Mouse (Mus musculus) erythroblast, embryonic 14.5 days (primary cell): ENCODE measurements around the gene Zfp85. TPM values are rescaled to one million over a fixed set of nuclear protein-coding genes. Genes with fewer than 3 reads are reported as not detected.
"Not testable (repeated sequence)": the region's sequence is repeated elsewhere in the genome, so short reads cannot be mapped to it uniquely, and the experiment has no call there.

Source experiments
- H3K27me3 ChIP-seq: 2 replicates; pipeline ENCODE4 v1.6.1; 2012; ENCODE audit warnings: inconsistent platforms; ENCODE audit not compliant: control insufficient read depth
- H3K36me3 ChIP-seq: 2 replicates; pipeline ENCODE4 v1.6.1; 2012; ENCODE audit warnings: mild to moderate bottlenecking, inconsistent platforms; ENCODE audit not compliant: control insufficient read depth
- H3K4me1 ChIP-seq: 2 replicates; pipeline ENCODE4 v1.6.1; 2012; ENCODE audit warnings: inconsistent platforms; ENCODE audit not compliant: control insufficient read depth
- H3K4me3 ChIP-seq: replicated peaks from 2 replicates; pipeline ENCODE3; 2012; ENCODE audit warnings: moderate library complexity, mild to moderate bottlenecking, inconsistent platforms
- H3K9me3 ChIP-seq: 2 replicates; pipeline ENCODE4 v1.6.1; 2012; ENCODE audit warnings: low read length, inconsistent platforms, mixed read lengths; ENCODE audit not compliant: control insufficient read depth
- GATA1 ChIP-seq: IDR thresholded peaks from 2 replicates; pipeline ENCODE4 v1.6.1; 2012; ENCODE audit warnings: low read length, inconsistent platforms, mixed read lengths
- TAL1 ChIP-seq: IDR thresholded peaks from 3 replicates; pipeline ENCODE4 v1.6.1; 2012; ENCODE audit warnings: low read length, inconsistent platforms, mixed read lengths
- polyA plus RNA-seq: library from polyadenylated mRNA; stranded (reverse); fragments of >175 nt; gene quantifications from 2 replicates; pipeline ENCODE4 v1.2.3, GENCODE M21; 2012

Zfp85 gene
- not detected in 2 replicates for polyA plus RNA-seq

DNA sequence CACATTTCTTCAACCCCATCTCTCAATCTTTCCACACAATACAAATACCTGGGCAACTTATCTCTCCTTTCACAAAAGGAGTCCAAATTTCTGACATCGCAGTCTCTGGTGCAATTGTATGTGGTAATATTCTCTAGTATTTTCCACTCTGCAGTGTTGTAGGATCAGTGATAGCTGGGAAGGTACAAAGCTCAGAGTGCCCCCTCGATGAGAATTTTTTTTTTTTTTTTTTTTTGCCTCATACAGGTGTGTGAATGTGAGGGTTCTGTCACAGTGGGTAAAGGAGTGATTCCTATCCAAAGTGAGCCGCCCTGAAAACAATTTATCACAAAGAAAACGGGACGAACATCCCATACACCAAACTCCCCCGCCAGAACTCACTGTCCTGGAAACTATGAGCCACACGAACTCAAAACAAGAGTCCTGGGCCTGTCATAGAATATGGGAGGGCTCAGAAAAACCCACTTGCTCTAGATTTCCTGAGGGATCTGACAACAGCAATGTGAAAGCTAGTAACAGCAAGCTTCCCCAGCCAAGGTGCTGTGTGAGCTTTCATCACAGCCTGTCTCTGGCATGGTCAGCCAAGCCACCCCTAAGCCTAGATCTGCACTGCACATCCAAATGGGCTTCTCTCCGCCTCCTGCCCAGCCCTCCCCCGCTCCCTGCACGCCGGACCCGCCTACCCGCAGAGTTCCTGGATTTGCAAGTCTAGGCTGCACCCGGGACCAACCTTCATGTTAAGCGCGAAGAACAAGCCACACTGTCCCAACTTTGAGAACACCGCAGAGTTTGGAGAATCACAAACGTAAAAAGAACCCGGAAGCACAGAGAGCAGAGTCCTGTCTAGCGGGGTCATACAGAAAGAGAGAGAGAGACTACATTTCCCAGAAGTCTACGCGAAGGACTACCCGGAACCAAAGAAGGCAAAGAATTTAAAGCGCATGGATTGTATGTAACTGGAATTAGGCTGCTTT lies at the start of gene Zfp85:
Zfp85 (minus strand) TSS at position 896 of the 974 bp plus-strand sequence.
- peaks cover 3% of the 10 kb centered on the region for H3K36me3 ChIP-seq
- H3K4me3 ChIP-seq, result peak within 1 kb of the TSS; percentile 64
- H3K9me3 ChIP-seq, result no peaks in the 10 kb centered on the region
- peaks cover 3% of the 10 kb centered on the region for H3K4me1 ChIP-seq
- TF ChIP-seq TAL1, result no peak
- H3K27me3 ChIP-seq, result no peaks in the 10 kb centered on the region

DNA sequence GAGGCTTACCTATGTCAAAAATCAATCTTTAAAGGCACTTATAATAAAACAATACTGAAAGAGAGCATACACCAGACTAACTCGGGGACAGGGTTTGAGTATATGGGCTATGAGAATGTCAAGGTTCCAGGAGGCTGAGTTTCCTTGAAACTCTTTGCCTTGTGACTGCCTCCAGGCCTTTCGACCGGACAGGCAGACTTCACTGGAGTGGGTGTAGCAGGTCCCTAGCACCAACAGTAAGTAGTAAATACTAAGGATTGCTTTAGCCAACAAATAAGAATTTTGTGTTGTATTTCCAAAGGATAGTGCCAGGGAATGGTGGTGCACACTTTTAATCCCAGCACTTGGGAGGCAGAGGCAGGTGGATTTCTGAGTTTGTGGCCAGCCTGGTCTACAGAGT lies 44.1 kb upstream of the Zfp85 start:
- not testable (repeated sequence) for H3K9me3 ChIP-seq, H3K4me1 ChIP-seq, H3K27me3 ChIP-seq, H3K36me3 ChIP-seq, H3K4me3 ChIP-seq

DNA sequence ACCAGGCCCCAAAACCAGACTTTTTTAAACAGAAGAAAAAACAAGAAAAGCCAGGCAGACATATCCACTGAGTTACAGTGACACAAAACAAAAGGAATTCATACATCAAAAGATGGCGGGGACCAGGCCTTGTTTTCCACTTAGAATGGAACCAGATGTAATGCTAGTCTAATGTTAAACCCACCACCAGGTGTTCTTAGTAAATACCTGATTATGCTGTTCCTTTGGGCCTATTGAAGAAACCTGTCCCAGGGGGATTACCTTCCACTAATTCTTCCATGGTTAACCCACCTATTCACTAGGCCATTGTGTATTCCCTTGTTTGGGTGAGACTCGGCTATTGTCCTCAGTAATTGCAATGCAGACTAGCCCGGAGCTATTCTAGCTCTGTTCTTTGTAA lies 43.6 kb upstream of the Zfp85 start:
- no peak overlapping the region for H3K4me3 ChIP-seq
- H3K9me3 ChIP-seq, result no peaks in the 10 kb centered on the region
- no peaks in the 10 kb centered on the region for H3K27me3 ChIP-seq
- TF ChIP-seq TAL1, result no peak
- no peak for TF ChIP-seq GATA1
- H3K4me1 ChIP-seq, result no peaks in the 10 kb centered on the region
- no peaks in the 10 kb centered on the region for H3K36me3 ChIP-seq

DNA sequence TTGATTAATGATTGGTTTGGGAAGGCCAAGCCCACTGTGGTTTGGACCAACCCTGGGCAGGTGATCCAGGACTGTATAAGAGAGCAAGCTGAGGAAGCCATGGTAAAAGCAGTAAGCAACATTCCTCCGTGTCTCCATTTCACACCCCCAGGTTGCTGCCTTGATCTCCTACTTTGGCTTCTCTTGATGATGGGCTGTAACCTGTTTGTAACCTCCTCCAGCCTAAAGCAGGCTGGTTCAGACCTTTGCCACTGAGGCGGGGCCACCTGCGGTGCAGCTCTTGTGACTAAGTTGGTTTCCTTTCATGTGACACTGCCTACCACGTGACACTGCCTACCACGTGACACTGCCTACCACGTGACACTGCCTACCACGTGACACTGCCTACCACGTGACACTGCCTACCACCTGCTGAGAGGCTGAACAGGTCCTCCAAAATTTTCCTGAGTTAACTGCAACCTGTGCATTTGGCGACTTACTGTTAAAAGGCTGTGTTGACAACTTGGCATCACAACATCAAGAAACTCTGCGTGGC lies 37.0 kb upstream of the Zfp85 start:
- H3K36me3 ChIP-seq, result no peaks in the 10 kb centered on the region
- H3K4me3 ChIP-seq, result no peak overlapping the region
- TF ChIP-seq GATA1, result no peak
- no peak for TF ChIP-seq TAL1
- no peaks in the 10 kb centered on the region for H3K9me3 ChIP-seq
- H3K27me3 ChIP-seq, result no peaks in the 10 kb centered on the region
- no peaks in the 10 kb centered on the region for H3K4me1 ChIP-seq

DNA sequence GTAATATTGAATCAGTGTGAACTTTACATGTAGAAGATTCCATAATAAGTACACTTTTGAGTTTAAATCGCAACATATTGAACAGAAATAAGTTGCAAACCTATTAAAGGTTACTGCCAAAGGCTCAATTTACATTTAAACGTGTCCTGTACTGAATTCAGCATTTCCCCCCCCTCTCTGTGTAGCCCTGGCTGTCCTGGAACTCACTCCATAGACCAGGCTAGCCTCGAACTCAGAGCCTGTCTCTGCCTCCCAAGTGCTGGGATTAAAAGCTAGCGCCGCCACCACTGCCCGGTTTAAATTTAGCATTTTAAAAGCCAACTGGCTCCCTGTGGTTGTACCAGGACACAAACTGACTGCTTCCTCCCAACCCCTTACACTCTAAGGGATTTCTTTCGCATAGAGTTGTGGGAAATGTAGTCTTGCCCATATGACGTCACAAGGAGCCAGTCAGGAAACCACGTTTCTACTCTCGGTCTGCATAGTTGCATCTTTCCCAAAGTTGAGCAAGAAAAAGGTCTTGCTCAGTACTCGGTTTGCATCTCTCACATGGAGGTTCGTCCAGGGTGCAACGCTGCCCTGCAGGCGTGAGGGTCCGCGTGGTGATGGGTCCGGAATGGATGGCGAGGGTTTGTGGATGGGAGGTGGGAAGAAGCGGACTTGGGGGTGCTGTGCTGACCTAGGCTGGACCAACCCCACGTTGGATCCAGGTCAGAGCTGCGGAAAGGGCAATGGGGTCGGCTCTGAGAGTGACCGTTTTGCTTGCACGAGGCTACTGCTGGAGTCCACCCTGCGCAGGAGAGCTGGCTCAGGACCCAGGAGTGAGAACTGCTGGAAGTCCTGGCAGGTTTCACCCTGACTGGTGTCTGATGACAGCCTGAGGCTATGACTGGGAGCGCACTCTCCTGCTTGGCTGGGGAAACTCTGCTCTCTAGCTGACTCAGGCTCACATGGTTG lies 24.5 kb upstream of the Zfp85 start, which contains the start of gene Zfp493:
Zfp493 (plus strand) TSS at position 429 of the 957 bp plus-strand sequence.
- Histone ChIP-seq H3K4me3 (peak within 1 kb of the TSS; percentile 74), H3K9me3 (no peaks in the 10 kb centered on the region), H3K4me1 (peaks cover 9% of the 10 kb centered on the region), H3K36me3 (no peaks in the 10 kb centered on the region), H3K27me3 (no peaks in the 10 kb centered on the region)
- TF ChIP-seq TAL1, result no peak
- no peak for TF ChIP-seq GATA1

DNA sequence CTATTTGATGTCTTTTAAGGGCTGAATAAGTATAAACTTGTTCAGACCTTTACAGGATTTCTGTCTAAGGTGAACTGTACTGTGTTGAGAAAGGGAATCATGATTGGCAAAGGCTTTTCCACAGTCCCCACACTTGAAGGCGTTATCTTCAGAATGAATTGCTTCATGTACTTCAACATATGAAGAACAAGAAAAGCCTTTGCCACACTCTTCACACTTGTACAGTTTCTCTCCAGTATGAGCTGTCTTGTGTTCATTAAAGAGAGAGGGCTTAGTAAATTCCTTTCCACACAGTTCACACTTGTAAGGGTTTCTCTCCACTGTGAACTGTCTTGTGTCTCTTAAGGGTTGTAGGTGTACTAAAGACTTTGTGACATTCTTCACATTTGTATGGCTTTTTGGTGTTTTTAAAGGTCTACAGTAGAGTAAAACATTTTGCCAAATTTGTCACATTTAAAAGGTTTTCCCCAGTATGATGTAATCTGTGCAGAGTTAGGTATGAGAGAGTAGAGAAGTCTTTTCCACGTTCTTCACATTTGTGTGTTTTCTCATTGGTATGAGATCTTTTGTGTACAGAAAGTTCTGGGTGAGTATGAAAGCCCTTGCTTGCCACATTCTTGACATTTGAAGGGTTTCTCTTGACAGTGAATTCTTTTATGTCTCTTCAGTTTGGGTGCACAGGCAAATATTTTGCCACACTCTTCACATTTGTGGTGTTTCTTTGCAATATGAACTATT lies 8.2 kb upstream of the Zfp85 start:
- TF ChIP-seq GATA1, result no peak
- H3K9me3 ChIP-seq, result no peaks in the 10 kb centered on the region

DNA sequence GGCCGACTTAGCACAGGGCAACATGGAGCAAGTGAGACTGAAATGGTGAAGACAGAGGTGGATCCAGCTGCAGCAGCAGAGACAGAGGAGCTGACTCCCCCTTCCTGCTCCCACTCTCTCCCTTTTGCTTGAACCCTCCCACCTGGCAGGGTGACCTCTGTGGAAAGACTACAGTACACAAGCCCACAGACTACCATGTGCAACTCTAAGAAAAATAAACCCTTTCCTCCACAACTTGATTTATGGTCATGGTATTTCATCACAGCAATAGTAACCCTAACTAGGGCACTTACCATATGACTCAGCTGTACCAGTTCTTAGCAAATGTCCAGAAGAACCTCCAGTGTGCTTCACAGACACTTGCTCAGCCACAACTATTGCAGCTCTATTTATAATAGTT lies 4.9 kb upstream of the Zfp85 start:
- Histone ChIP-seq H3K4me1 (no peaks in the 10 kb centered on the region), H3K36me3 (no peaks in the 10 kb centered on the region)
- TF ChIP-seq TAL1, result no peak
- TF ChIP-seq GATA1, result no peak

More for the DNA sequence above, 8.2 kb upstream of the Zfp85 start:
- Histone ChIP-seq H3K27me3 (no peaks in the 10 kb centered on the region), H3K36me3 (no peaks in the 10 kb centered on the region), H3K4me1 (no peaks in the 10 kb centered on the region), H3K4me3 (no peak overlapping the region)

DNA sequence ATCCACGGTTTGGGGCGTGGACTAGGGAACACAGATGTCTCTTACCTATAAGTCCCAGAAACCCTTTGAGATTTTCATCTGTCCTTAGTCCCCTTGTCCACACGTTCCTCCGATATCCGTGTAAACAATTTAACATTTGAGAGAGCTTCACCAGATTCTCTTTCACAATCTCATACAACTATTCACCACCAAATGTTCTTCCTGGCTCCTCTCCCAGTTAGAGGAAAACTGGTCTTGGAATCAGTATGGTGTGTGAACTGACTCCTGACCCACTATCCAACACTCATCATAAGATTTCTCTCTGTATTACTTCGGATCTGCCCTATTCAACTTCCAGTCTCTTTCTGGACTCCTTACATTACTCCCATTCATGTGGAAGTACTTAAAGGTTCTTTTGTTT lies 733 bp upstream of the Zfp85 start:
- no peak overlapping the region for H3K4me3 ChIP-seq

More for the DNA sequence above, 4.9 kb upstream of the Zfp85 start:
- Histone ChIP-seq H3K4me3 (no peak overlapping the region), H3K27me3 (no peaks in the 10 kb centered on the region), H3K9me3 (no peaks in the 10 kb centered on the region)

More for the DNA sequence above, 733 bp upstream of the Zfp85 start:
- Histone ChIP-seq H3K9me3 (no peaks in the 10 kb centered on the region), H3K27me3 (no peaks in the 10 kb centered on the region), H3K36me3 (peaks cover 3% of the 10 kb centered on the region), H3K4me1 (peaks cover 3% of the 10 kb centered on the region)
- TF ChIP-seq GATA1 (no peak), TAL1 (no peak)
